Mouse (Mus musculus): ENCODE measurements around the gene Pole2. TPM values are rescaled to one million over a fixed set of nuclear protein-coding genes. Genes with fewer than 3 reads are reported as not detected.

Pole2 gene
- total RNA-seq, 2 experiments from 2014 or later: 9.7 TPM

GRCm38 (mm10) chr12:69211057-69211456 is 16.9 kb downstream of the Pole2 start:
- DNase-seq (ENCODE audit: low spot score in 2 of 2): no peak

GRCm38 (mm10) chr12:69210056-69210979 is 17.7 kb downstream of the Pole2 start:
- no peak for DNase-seq (ENCODE audit: low spot score in 2 of 2)

DNA sequence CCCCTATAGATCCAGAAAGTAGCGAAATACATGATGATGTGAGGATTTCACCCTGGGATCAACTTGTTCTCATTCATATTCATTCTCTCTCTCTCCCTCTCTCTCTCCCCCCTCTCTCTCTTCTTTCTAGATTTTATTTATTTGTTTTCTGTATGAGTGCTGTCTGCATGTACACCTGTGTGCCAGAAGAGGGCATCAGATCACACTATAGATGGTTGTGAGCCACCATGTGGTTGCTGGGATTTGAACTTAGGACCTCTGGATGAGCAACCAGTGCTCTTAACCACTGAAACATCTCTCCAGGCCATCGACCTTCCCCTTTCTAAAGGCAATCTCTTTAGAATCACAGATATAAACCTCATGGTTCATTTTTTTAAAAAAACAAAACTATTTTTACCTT is 19.5 kb downstream of the Pole2 start:
- DNase-seq (ENCODE audit: low spot score in 2 of 2): no peak

GRCm38 (mm10) chr12:69207926-69208325 is 20.1 kb downstream of the Pole2 start:
- no peak for DNase-seq (ENCODE audit: low spot score in 2 of 2)

DNA sequence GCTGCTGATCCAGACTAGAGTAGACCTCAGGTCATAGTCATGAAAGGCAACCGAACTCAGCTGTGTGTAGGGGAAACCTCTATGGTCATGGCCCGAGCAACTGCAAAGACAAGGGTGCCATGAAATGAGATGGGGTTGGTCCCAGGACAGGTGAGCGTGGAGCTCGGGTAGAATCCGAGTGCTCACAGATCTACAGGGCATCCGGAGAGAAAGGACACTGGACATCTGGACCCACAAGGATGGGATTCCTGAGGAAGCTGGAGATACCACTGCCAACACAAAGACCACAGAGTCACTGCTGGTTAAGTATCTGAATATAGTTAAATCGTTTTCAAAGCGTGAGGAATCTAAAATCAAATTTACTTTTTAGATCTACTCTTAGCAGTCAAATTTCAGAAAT is 20.6 kb downstream of the Pole2 start:
- no peak for DNase-seq (ENCODE audit: low spot score in 2 of 2)

DNA sequence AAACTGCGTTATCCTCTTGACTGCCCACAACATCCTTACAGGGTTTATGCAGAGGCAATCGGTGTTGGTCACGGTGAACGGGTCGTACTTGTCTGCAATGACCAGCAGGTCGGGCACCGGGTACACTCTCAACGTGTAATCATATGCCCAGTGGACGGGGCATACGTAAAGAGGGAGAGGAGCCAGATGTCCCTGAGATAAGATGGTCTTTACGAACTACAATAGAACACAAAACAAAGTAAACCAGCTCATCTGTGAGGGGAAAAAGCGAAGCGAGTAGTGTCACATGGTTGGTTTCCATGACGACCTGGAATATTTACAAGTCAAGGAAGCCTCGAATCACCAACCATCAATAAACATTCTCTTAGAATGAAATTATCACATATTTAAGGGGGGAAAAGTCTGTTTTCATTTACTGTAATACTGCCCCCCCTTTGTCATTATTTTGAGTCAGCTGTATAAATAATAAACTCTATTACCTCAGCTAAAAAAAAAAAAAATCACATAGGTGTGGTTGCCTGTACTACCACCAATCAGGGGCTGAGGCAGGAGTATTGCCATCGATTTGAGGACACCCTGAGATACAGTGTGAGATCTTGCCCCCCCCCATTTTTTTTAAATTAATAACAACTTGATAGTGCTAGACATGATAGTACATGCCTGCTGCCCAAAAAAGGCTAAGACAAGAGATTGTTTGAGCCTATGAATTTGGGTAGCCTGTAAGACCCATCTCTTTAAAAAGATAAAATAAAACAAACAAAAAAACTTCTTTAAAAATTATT is 23.8 kb downstream of the Pole2 start, which contains the start of gene Gm49384:
TSS of gene Gm49384 (minus strand) at position 216 of the 782 bp plus-strand sequence.
- no peak for DNase-seq (ENCODE audit: low spot score in 2 of 2)

DNA sequence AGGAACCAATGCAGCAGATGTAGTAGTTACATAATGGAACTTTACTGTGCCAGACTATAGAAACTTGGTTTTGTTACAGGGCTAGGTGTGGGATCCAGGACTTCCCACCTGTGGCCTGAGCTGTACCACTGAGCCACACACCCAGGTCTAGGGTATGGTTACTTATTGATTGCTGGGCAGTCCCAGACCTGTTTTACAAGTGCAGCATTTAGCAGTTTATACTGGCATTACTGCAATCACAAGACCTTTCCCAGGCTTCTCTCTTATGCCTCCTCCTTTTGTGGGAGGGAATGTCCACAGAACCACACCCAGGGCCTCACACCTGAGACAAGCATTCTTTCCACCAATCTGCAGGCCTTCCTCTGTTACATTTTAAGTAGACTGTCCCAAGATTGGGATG is 29.0 kb downstream of the Pole2 start:
- DNase-seq (ENCODE audit: low spot score in 2 of 2): no peak

DNA sequence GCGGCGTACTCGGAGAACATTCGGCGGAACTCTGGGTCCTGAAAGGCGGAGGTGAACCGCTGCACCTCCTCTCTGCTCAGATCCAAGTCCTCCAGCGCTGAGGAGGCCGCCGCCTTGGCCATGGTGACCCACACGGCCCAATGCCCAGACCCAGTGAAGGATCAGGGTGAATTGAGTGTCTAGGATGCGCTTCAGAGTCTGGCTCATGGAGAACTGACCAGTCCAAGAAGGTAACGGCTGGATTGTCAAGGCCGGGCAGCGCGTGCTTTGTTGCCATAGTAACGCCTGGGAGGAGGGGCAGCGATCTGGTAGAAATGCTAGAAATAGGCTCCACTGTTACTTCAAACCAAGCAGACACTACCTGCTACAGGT is 29.8 kb downstream of the Pole2 start, which contains the start of gene Dnaaf2:
TSS of gene Dnaaf2 (minus strand) at position 266 of the 372 bp plus-strand sequence.
- DNase-seq (ENCODE audit: low spot score in 2 of 2): peak; percentile 51 to 72

- DNase-seq (ENCODE audit: low spot score in 2 of 2): peak; percentile 14 to 43
These were observed 30.4 kb downstream of the Pole2 start for GRCm38 (mm10) chr12:69197378-69198163.

GRCm38 (mm10) chr12:69196444-69197377 is 31.3 kb downstream of the Pole2 start, which contains the start of gene Gm49383:
TSS of gene Gm49383 (minus strand) at chr12:69197104.
- DNase-seq (ENCODE audit: low spot score in 2 of 2): peak; percentile 33 to 46

- no peak for DNase-seq (ENCODE audit: low spot score in 2 of 2)
These were observed 35.4 kb downstream of the Pole2 start for GRCm38 (mm10) chr12:69192637-69193036.

- no peak for DNase-seq (ENCODE audit: low spot score in 2 of 2)
These were observed 36.6 kb downstream of the Pole2 start for GRCm38 (mm10) chr12:69191396-69191795.

DNA sequence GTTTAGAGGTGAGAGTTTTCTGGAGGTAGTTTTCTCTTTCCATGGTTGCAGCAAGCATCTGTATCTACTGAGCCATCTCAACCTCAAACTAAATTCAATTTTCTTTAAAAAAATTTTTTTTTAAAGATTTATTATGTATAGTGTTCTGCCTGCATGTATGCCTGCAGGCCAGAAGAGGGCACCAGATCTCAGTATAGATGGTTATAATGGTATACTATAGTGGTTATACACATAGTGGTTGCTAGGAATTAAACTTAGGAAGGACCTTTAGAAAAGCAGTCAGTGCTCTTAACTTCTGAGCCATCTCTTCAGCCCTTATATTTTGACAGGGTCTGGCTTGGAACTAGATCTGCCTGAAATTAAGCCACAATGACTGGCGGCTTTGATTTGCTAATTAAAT is 37.5 kb downstream of the Pole2 start:
- DNase-seq (ENCODE audit: low spot score in 2 of 2): no peak

DNA sequence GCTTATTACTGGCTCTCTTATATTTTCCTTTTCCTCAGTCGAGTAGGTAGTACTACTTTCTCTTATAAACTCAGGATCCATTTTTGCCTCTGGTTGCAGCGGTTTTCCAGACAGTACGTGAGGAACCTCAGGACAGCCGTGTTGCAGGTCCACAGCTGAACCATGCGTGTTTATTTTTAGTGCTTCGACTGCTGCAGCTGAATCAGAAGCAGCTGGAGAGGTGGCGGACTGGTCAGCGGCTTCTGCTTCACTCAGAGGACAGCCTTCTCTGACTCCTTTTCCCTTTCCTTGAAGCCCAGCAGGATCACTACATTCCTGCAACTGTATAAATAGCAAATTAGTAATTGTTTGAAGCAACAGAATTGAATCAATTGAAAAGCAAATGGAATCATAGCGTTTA is 37.9 kb downstream of the Pole2 start:
- no peak for DNase-seq (ENCODE audit: low spot score in 2 of 2)

- DNase-seq (ENCODE audit: low spot score in 2 of 2): no peak
These were observed 41.1 kb downstream of the Pole2 start for GRCm38 (mm10) chr12:69186811-69187471.

- no peak for DNase-seq (ENCODE audit: low spot score in 2 of 2)
These were observed 42.6 kb downstream of the Pole2 start for GRCm38 (mm10) chr12:69185371-69185770.

DNA sequence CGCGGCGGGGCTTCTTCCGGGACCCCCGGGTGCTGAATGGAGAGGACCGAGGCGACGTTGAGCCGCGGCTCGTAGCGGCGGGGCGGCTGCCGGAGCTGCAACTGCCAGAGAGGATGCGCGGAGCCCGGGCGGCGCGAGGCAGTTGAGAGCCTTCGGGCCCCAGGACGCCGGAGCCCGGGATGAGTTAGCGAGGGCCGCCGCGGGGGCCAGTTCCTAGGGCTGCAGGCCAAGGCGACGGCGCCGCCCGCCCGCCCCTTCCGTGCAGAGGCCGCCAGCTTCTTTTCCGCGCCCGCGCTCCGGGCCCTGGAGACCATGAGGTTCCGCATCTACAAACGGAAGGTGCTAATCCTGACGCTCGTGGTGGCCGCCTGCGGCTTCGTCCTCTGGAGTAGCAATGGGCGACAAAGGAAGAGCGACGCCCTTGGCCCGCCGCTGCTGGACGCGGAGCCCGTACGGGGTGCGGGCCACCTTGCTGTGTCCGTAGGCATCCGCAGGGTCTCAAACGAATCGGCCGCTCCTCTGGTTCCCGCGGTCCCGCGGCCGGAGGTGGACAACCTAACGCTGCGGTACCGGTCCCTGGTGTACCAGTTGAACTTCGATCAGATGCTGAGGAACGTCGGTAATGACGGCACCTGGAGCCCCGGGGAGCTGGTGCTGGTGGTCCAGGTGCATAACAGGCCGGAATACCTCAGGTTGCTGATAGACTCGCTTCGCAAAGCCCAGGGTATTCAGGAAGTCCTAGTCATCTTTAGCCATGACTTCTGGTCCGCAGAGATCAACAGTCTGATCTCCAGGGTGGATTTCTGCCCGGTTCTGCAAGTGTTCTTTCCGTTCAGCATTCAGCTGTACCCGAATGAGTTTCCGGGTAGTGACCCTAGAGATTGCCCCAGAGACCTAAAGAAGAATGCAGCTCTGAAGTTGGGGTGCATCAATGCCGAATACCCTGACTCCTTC is 43.4 kb downstream of the Pole2 start:
- peak; percentile 13 to 32 for DNase-seq (ENCODE audit: low spot score in 2 of 2)

- peak; percentile 97 to 99 for DNase-seq (ENCODE audit: low spot score in 2 of 2)
These were observed 44.2 kb downstream of the Pole2 start, which contains the start of the genes Rpl36al and Mgat2 for GRCm38 (mm10) chr12:69183583-69184308. TSS of gene Rpl36al (minus strand) at chr12:69184083. TSS of gene Mgat2 (plus strand) at chr12:69184157.

Measured in adrenal gland, postnatal 4 days (tissue).